Mouse (Mus musculus) olfactory bulb, adult 2 months (tissue): Measurements from ENCODE around the gene Adamts17.

Experiments
- CTCF ChIP-seq: fragments of 200-500 bp; IDR thresholded peaks from 2 replicates; pipeline ENCODE4 v1.5.1; 2012; ENCODE audit warnings: low read depth, mild to moderate bottlenecking, low read length, moderate library complexity; ENCODE audit not compliant: insufficient read depth
- POLR2A ChIP-seq: fragments of 200-500 bp; IDR thresholded peaks from 2 replicates; pipeline ENCODE4 v1.6.1; 2012; ENCODE audit warnings: mild to moderate bottlenecking, low read depth, low read length, moderate library complexity; ENCODE audit not compliant: insufficient read depth

DNA sequence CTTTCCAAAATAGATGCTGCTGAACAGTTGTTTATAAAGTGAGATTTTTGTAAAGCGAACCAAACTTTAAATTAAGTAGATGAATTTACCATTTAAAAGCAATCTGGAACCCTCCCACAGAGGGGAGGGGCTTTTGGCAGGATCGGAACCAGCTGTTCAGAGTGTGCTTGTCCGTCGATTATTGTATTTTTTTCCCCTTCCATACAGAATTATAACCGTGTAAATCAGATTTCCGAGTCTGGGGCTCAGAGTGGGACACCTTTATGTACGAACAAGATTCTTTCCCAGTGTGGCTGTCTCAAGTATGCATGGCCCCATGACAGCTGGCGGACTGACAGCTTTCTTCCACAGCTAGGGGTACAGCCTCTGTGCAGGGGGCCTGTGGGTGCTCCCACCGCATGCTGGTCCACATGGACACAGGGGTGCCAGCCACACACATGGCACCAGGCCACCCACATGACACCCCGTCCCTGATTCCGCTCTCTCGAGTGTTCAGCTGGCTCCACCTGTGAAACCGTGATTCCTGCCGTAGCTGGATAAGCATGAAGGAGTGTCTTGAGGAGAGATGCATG is 32.5 kb downstream of the Adamts17 start:
- TF ChIP-seq CTCF, result no peak
- no peak for TF ChIP-seq POLR2A
